Mouse (Mus musculus) hindbrain, postnatal 0 days (tissue): Measurements from ENCODE around the gene Atoh8. TPM values are rescaled to one million over a fixed set of nuclear protein-coding genes. Genes with fewer than 3 reads are reported as not detected.

Experiments used
- ATAC-seq: fragments of 200-750 bp; cut with Nextera tagmentation; 2 replicates; pipeline ENCODE4 v1.8.0; 2017; ENCODE audit warnings: mild to moderate bottlenecking, moderate TSS enrichment, moderate library complexity
- DNase-seq: peaks from one replicate; pipeline ENCODE4 v3.0.0-alpha.2; 2015; ENCODE audit warnings: low spot score
- H3K27ac ChIP-seq: fragments of 300-500 bp; sonication (generic); 2 replicates; pipeline ENCODE4 v1.5.1; 2014; ENCODE audit warnings: mild to moderate bottlenecking
- H3K27me3 ChIP-seq: fragments of 300-500 bp; sonication (generic); 2 replicates; pipeline ENCODE4 v1.6.1; 2014; ENCODE audit warnings: low read length, mixed read lengths; ENCODE audit not compliant: insufficient read depth
- H3K36me3 ChIP-seq: fragments of 300-500 bp; sonication (generic); 2 replicates; pipeline ENCODE4 v1.6.1; 2014; ENCODE audit warnings: low read length, mixed read lengths; ENCODE audit not compliant: insufficient read depth
- H3K4me1 ChIP-seq: fragments of 300-500 bp; sonication (generic); 2 replicates; pipeline ENCODE4 v1.6.1; 2014; ENCODE audit warnings: antibody characterized with exemption, low read length, mixed read lengths; ENCODE audit not compliant: insufficient read depth
- H3K4me2 ChIP-seq: fragments of 300-500 bp; sonication (generic); 2 replicates; pipeline ENCODE4 v1.6.1; 2014; ENCODE audit warnings: low read depth, mild to moderate bottlenecking, low read length, moderate library complexity, mixed read lengths
- H3K4me3 ChIP-seq: fragments of 300-500 bp; sonication (generic); 2 replicates; pipeline ENCODE4 v1.5.1; 2014; ENCODE audit warnings: low read length
- H3K9ac ChIP-seq: fragments of 300-500 bp; sonication (generic); replicated peaks from 2 replicates; pipeline ENCODE4 v1.6.1; 2014; ENCODE audit warnings: mild to moderate bottlenecking, low read length, moderate library complexity, mixed read lengths
- H3K9me3 ChIP-seq: fragments of 300-500 bp; sonication (generic); 2 replicates; pipeline ENCODE4 v1.6.1; 2016; ENCODE audit warnings: low read length, mixed read lengths
- CTCF ChIP-seq: IDR thresholded peaks from 2 replicates; pipeline ENCODE4 v1.5.1; 2016; ENCODE audit warnings: antibody characterized with exemption, control low read depth, low read depth
- WGBS: fragments of 180-500 bp; shearing (Covaris S2); extraction: QIAGEN DNeasy Blood & Tissue Kit; methylation state at CpG from one replicate; pipeline ENCODE4 v1.1.7; 2014; 5-methylcytosine and 5-hydroxymethylcytosine counted together
- polyA plus RNA-seq: library from polyadenylated mRNA; unstranded; fragments of >200 nt; fragmentation: Nextera tagmentation; extraction: Ambion mirVana; gene quantifications from 2 replicates; pipeline ENCODE4 v1.2.1, GENCODE M21; 2015
- total RNA-seq: library from RNA; depleted of rRNA; stranded (reverse); fragments of >200 nt; gene quantifications from 2 replicates; pipeline ENCODE4 v1.2.3, GENCODE M21; 2014

Gene Atoh8
- total and polyA plus RNA-seq, 2 experiments from 2014 or later = 5.2 to 8.1 TPM

DNA sequence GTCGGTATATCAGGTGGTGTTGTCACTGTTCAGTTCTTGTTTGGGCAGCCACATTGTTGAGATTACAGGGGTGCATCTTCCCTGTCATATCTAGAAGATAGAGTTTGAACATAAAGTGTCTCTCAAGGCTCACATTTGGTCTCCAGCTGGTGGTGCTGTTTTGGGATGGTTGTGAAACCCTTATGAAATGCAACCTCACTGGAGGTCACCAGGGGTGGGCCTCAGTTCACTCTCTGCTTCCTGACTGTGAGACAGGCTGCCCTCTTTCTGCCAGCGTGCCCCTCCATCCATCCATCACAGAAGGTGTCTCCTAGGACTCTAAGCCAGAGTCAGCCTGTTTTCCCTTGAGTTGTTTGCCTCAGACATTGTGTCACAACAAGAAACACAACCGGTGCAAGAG, 58.0 kb downstream of the Atoh8 start:
- Histone ChIP-seq H3K4me1 (no peaks in the 10 kb centered on the region), H3K9ac (no peak overlapping the region), H3K36me3 (no peaks in the 10 kb centered on the region), H3K4me2 (no peak overlapping the region), H3K27me3 (no peaks in the 10 kb centered on the region), H3K9me3 (no peaks in the 10 kb centered on the region), H3K27ac (no peak overlapping the region), H3K4me3 (no peak overlapping the region)
- ATAC-seq = no peak
- no peak for DNase-seq
- WGBS = 64% methylated on average over 3 of the region's 3 CpGs
- no peak for TF ChIP-seq CTCF

DNA sequence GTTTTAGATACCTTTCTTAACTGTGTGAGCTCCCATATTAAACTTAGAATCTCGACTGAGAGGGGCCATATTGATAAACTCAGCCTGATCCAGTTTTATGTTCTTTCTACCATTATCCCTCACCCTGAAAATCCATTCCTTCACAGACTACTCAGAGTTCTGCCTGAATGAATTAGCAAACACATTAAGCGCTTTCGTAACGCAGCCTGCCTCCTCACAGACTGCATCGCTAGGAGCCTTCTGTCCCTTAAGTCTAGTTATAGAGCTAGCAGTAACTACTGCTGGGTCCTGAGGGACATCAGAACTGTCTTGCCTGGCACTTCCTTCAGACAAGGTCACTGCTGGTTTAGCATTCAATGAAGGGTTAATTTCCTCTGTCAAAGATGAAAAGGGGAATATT, 59.4 kb downstream of the Atoh8 start:
- Histone ChIP-seq H3K27ac (no peak overlapping the region), H3K4me1 (no peaks in the 10 kb centered on the region), H3K9me3 (no peaks in the 10 kb centered on the region), H3K36me3 (no peaks in the 10 kb centered on the region), H3K9ac (no peak overlapping the region), H3K4me3 (no peak overlapping the region), H3K27me3 (no peaks in the 10 kb centered on the region), H3K4me2 (no peak overlapping the region)
- ATAC-seq (no peak), DNase-seq (no peak)
- 63% methylated on average over 5 of the region's 5 CpGs for WGBS
- TF ChIP-seq CTCF = no peak

DNA sequence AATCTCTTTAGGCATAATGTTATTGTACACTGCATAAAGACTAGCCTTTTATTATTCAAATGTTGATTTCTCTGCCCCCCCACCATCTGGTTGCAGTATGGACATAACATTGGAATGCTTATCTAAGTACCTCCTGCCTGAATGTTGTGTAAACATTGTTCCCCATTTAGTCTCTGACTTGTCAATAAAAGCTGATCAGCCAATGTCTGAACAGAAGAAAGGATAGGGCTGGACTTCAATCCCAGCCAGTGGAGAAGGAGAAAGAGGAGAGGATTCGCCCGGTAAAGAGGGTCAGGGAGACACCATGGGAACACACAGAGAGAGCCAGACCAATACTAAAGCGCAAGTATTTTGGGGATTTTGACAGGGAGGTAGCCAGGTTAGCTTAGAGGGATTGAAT, 60.0 kb downstream of the Atoh8 start:
- Histone ChIP-seq H3K36me3 (no peaks in the 10 kb centered on the region), H3K9ac (no peak overlapping the region), H3K27me3 (no peaks in the 10 kb centered on the region), H3K4me2 (no peak overlapping the region), H3K27ac (no peak overlapping the region), H3K9me3 (no peaks in the 10 kb centered on the region), H3K4me1 (no peaks in the 10 kb centered on the region), H3K4me3 (no peak overlapping the region)
- ATAC-seq (no peak), DNase-seq (no peak)
- 34% methylated on average over 3 of the region's 3 CpGs for WGBS
- no peak for TF ChIP-seq CTCF

DNA sequence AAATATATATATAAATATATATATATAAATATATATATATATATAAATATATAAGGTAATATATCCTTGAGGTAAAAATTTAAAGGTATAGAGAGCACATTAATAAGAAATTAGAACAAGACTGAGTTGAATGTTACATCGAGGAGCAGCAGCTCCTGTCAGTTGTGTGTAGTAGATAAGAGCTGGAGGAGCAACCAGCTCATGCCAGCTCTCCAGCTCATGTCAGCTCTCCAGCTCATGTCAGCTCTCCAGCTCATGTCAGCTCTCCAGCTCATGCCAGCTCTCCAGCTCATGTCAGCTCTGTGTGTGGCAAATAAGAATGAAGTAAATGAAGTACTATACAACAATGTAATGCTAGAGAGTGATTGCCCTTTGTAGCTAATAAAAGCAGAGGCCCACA, 62.0 kb downstream of the Atoh8 start:
- Histone ChIP-seq H3K4me3 (no peak overlapping the region), H3K9me3 (no peaks in the 10 kb centered on the region), H3K9ac (no peak overlapping the region), H3K4me2 (no peak overlapping the region), H3K27me3 (no peaks in the 10 kb centered on the region), H3K27ac (no peak overlapping the region), H3K4me1 (no peaks in the 10 kb centered on the region), H3K36me3 (no peaks in the 10 kb centered on the region)
- 95% methylated on average over 1 of the region's 1 CpGs for WGBS
- DNase-seq (no peak), ATAC-seq (no peak)
- TF ChIP-seq CTCF = no peak

DNA sequence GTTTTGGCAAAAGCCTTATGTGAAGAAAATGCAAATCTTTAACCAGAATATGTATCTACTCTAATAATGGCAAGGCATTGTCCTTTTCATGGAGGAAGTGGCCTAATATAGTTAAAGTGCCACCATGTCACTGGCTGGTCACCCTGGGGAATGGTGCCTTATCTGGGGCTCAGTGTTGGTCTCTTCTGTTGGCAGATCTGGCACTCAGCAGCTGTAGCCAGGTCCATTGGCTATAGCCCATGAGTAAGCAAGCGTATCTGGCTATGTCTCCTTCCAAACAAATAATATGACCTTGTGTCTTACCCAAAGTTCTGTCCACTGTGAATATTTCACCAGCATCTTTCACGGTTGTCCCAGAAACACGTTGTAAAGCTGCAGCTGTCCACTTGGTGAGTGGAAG, 64.0 kb downstream of the Atoh8 start:
- no peak overlapping the region for H3K4me2 ChIP-seq
- ATAC-seq (no peak), DNase-seq (no peak)
- no peaks in the 10 kb centered on the region for H3K36me3 ChIP-seq
- no peaks in the 10 kb centered on the region for H3K9me3 ChIP-seq
- 86% methylated on average over 3 of the region's 3 CpGs for WGBS
- no peaks in the 10 kb centered on the region for H3K27me3 ChIP-seq
- H3K4me3 ChIP-seq = no peak overlapping the region
- no peaks in the 10 kb centered on the region for H3K4me1 ChIP-seq
- no peak overlapping the region for H3K9ac ChIP-seq
- no peak for TF ChIP-seq CTCF
- H3K27ac ChIP-seq = no peak overlapping the region

DNA sequence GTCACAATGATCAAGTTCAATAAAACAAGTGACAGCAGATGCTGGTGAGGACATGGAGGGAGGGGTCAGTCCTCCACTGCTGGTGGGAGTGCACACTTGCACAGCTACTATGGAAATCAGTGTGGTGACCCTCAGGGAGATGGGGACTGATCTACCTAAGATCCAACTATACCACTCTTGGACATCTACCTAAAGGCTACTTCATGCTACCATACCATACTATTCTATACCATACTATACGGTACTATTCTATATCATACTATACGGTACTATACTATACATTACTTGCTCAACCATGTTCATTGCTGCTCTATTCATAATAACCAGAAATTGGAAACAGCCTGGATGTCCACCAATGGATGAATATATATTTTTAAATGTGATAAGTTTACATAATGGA, 69.5 kb downstream of the Atoh8 start:
- 43% methylated on average over 2 of the region's 2 CpGs for WGBS
- H3K36me3 ChIP-seq = no peaks in the 10 kb centered on the region
- H3K9ac ChIP-seq = no peak overlapping the region
- no peak overlapping the region for H3K27ac ChIP-seq
- ATAC-seq (no peak), DNase-seq (no peak)
- no peaks in the 10 kb centered on the region for H3K4me1 ChIP-seq
- H3K27me3 ChIP-seq = no peaks in the 10 kb centered on the region
- no peak overlapping the region for H3K4me3 ChIP-seq
- TF ChIP-seq CTCF = no peak
- no peaks in the 10 kb centered on the region for H3K9me3 ChIP-seq
- H3K4me2 ChIP-seq = no peak overlapping the region

DNA sequence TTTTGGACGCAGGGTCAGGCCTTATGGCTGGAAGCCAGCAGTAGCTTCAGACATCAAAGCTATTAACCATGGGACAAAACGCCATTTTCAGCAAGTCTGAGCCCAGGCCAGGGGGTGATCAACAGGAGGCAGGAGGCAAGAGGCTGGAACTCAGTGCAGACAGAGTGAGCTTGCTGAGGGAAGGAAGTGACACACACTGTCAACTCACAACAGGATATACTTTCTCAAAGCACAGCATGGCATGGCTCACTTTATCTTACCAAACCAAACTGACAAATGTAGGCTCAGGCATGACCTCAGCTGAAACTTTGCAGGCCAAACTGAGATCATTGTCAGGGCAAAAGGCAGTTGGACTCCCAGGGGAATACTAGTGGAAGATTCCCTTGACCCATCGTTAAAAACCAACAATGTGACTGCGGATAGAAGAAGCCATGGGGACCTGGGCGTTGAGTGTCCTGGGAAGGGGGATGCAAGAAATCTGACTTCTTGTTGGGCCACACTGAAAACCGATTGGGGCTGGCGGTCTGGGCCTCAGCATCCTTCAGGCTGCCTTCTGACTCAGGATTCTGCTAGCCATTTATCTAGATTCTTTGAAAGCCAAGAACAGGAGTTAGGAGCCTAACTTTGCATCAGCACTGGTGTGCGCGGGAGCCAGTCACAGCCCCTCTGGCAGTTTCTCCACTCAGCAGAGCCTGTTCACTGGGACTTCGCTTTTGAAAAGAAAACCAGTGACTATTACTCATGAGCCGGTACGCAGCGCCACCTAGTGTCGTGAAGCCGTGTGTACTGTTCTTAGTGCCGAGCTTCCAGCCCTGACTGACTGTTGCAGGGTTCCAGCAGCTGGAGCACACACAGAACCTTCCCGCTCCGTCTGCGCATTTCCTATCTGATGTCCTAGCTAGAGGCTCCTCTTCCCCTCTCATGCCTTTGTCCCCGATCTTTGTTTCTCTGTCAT, 70.8 kb downstream of the Atoh8 start:
- Histone ChIP-seq H3K9me3 (no peaks in the 10 kb centered on the region), H3K27me3 (no peaks in the 10 kb centered on the region), H3K4me3 (no peak overlapping the region), H3K27ac (no peak overlapping the region), H3K9ac (no peak overlapping the region), H3K4me1 (no peaks in the 10 kb centered on the region), H3K4me2 (no peak overlapping the region), H3K36me3 (no peaks in the 10 kb centered on the region)
- DNase-seq (peak; percentile 95), ATAC-seq (peak; percentile 94)
- WGBS = 18% methylated on average over 20 of the region's 20 CpGs
- TF ChIP-seq CTCF = peak; percentile 98
